Mouse (Mus musculus): ENCODE measurements around the gene Nxpe4.
"Not testable (repeated sequence)": the region's sequence is repeated elsewhere in the genome, so short reads cannot be mapped to it uniquely, and the experiment has no call there.

Nxpe4 gene

GRCm38 (mm10) chr9:48294754-48295153, 132.9 kb downstream of the Nxpe4 start:
- in situ Hi-C loops (cut with MboI; ENCODE audit: low pct_unique_long_range_greater_than_20kb in 1 of 2, low sequenced_read_pairs in 2 of 2, unreplicated experiment in 1 of 2) = no loop called here

GRCm38 (mm10) chr9:48298983-48299382, 137.2 kb downstream of the Nxpe4 start:
- in situ Hi-C loops (cut with MboI; ENCODE audit: low pct_unique_long_range_greater_than_20kb in 1 of 2, low sequenced_read_pairs in 2 of 2, unreplicated experiment in 1 of 2) = no loop called here

GRCm38 (mm10) chr9:48303564-48303963, 141.7 kb downstream of the Nxpe4 start:
- in situ Hi-C loops (cut with MboI; ENCODE audit: low pct_unique_long_range_greater_than_20kb in 1 of 2, low sequenced_read_pairs in 2 of 2, unreplicated experiment in 1 of 2) = not testable (repeated sequence)

- in situ Hi-C loops (cut with MboI; ENCODE audit: low pct_unique_long_range_greater_than_20kb in 1 of 2, low sequenced_read_pairs in 2 of 2, unreplicated experiment in 1 of 2) = no loop called here
Observed at GRCm38 (mm10) chr9:48311241-48311640, 149.4 kb downstream of the Nxpe4 start.

- in situ Hi-C loops (cut with MboI; ENCODE audit: low pct_unique_long_range_greater_than_20kb in 1 of 2, low sequenced_read_pairs in 2 of 2, unreplicated experiment in 1 of 2) = no loop called here
Observed at GRCm38 (mm10) chr9:48314194-48314593, 152.4 kb downstream of the Nxpe4 start.

GRCm38 (mm10) chr9:48315825-48316224, 154.0 kb downstream of the Nxpe4 start:
- in situ Hi-C loops (cut with MboI; ENCODE audit: low pct_unique_long_range_greater_than_20kb in 1 of 2, low sequenced_read_pairs in 2 of 2, unreplicated experiment in 1 of 2) = no loop called here

GRCm38 (mm10) chr9:48326338-48326737, 164.5 kb downstream of the Nxpe4 start:
- in situ Hi-C loops (cut with MboI; ENCODE audit: low pct_unique_long_range_greater_than_20kb in 1 of 2, low sequenced_read_pairs in 2 of 2, unreplicated experiment in 1 of 2) = no loop called here

GRCm38 (mm10) chr9:48329597-48329996, 167.8 kb downstream of the Nxpe4 start:
- in situ Hi-C loops (cut with MboI; ENCODE audit: low pct_unique_long_range_greater_than_20kb in 1 of 2, low sequenced_read_pairs in 2 of 2, unreplicated experiment in 1 of 2) = no loop called here

GRCm38 (mm10) chr9:48338783-48339455, 177.1 kb downstream of the Nxpe4 start:
- in situ Hi-C loops (cut with MboI; ENCODE audit: low pct_unique_long_range_greater_than_20kb in 1 of 2, low sequenced_read_pairs in 2 of 2, unreplicated experiment in 1 of 2) = no loop called here

- in situ Hi-C loops (cut with MboI; ENCODE audit: low pct_unique_long_range_greater_than_20kb in 1 of 2, low sequenced_read_pairs in 2 of 2, unreplicated experiment in 1 of 2) = no loop called here
Observed at GRCm38 (mm10) chr9:48339563-48339962, 177.7 kb downstream of the Nxpe4 start.

GRCm38 (mm10) chr9:48340708-48341380, 179.0 kb downstream of the Nxpe4 start:
- in situ Hi-C loops (cut with MboI; ENCODE audit: low pct_unique_long_range_greater_than_20kb in 1 of 2, low sequenced_read_pairs in 2 of 2, unreplicated experiment in 1 of 2) = no loop called here

GRCm38 (mm10) chr9:48345456-48345855, 183.6 kb downstream of the Nxpe4 start:
- in situ Hi-C loops (cut with MboI; ENCODE audit: low pct_unique_long_range_greater_than_20kb in 1 of 2, low sequenced_read_pairs in 2 of 2, unreplicated experiment in 1 of 2) = loop anchor here in 1 of 2 experiments (5.0 kb wide), 1 partner anchor 78 kb away; no protein-coding TSS in a partner anchor

GRCm38 (mm10) chr9:48345866-48346265, 184.0 kb downstream of the Nxpe4 start:
- in situ Hi-C loops (cut with MboI; ENCODE audit: low pct_unique_long_range_greater_than_20kb in 1 of 2, low sequenced_read_pairs in 2 of 2, unreplicated experiment in 1 of 2) = loop anchor here in 1 of 2 experiments (5.0 kb wide), 1 partner anchor 79 kb away; no protein-coding TSS in a partner anchor

GRCm38 (mm10) chr9:48353148-48353698, 191.4 kb downstream of the Nxpe4 start, which contains the start of gene Nxpe2:
Gene Nxpe2, minus strand, starts transcription at chr9:48353454.
- in situ Hi-C loops (cut with MboI; ENCODE audit: low pct_unique_long_range_greater_than_20kb in 1 of 2, low sequenced_read_pairs in 2 of 2, unreplicated experiment in 1 of 2) = no loop called here

GRCm38 (mm10) chr9:48354122-48354521, 192.3 kb downstream of the Nxpe4 start:
- in situ Hi-C loops (cut with MboI; ENCODE audit: low pct_unique_long_range_greater_than_20kb in 1 of 2, low sequenced_read_pairs in 2 of 2, unreplicated experiment in 1 of 2) = no loop called here

GRCm38 (mm10) chr9:48354793-48355192, 193.0 kb downstream of the Nxpe4 start:
- in situ Hi-C loops (cut with MboI; ENCODE audit: low pct_unique_long_range_greater_than_20kb in 1 of 2, low sequenced_read_pairs in 2 of 2, unreplicated experiment in 1 of 2) = no loop called here

GRCm38 (mm10) chr9:48357097-48357496, 195.3 kb downstream of the Nxpe4 start:
- in situ Hi-C loops (cut with MboI; ENCODE audit: low pct_unique_long_range_greater_than_20kb in 1 of 2, low sequenced_read_pairs in 2 of 2, unreplicated experiment in 1 of 2) = no loop called here

- in situ Hi-C loops (cut with MboI; ENCODE audit: low pct_unique_long_range_greater_than_20kb in 1 of 2, low sequenced_read_pairs in 2 of 2, unreplicated experiment in 1 of 2) = no loop called here
Observed at GRCm38 (mm10) chr9:48360826-48361225, 199.0 kb downstream of the Nxpe4 start.

- in situ Hi-C loops (cut with MboI; ENCODE audit: low pct_unique_long_range_greater_than_20kb in 1 of 2, low sequenced_read_pairs in 2 of 2, unreplicated experiment in 1 of 2) = no loop called here
Observed at GRCm38 (mm10) chr9:48361815-48362631, 200.2 kb downstream of the Nxpe4 start.
